Mouse (Mus musculus) limb, embryonic 15.5 days (tissue): ENCODE measurements around the gene Naa50. TPM values are rescaled to one million over a fixed set of nuclear protein-coding genes. Genes with fewer than 3 reads are reported as not detected.

ENCODE experiments used
- ATAC-seq: fragments of 200-750 bp; cut with Nextera tagmentation; 2 replicates; pipeline ENCODE4 v1.8.0; 2017; ENCODE audit warnings: low read depth, moderate TSS enrichment; ENCODE audit not compliant: insufficient number of reproducible peaks, low FRiP score, low TSS enrichment
- H3K27ac ChIP-seq: fragments of 300-500 bp; sonication (generic); 2 replicates; pipeline ENCODE4 v1.5.1; 2015; ENCODE audit warnings: moderate library complexity, mild to moderate bottlenecking, inconsistent platforms
- H3K27me3 ChIP-seq: fragments of 300-500 bp; sonication (generic); 2 replicates; pipeline ENCODE4 v1.6.1; 2015; ENCODE audit warnings: inconsistent platforms
- H3K36me3 ChIP-seq: fragments of 300-500 bp; sonication (generic); 2 replicates; pipeline ENCODE4 v1.6.1; 2015; ENCODE audit warnings: inconsistent platforms
- H3K4me1 ChIP-seq: fragments of 300-500 bp; sonication (generic); 2 replicates; pipeline ENCODE4 v1.6.1; 2015; ENCODE audit warnings: inconsistent platforms
- H3K4me2 ChIP-seq: fragments of 300-500 bp; sonication (generic); 2 replicates; pipeline ENCODE4 v1.6.1; 2015; ENCODE audit warnings: mild to moderate bottlenecking, inconsistent platforms
- H3K4me3 ChIP-seq: fragments of 300-500 bp; sonication (generic); 2 replicates; pipeline ENCODE4 v1.5.1; 2015; ENCODE audit warnings: mild to moderate bottlenecking, inconsistent platforms
- H3K9ac ChIP-seq: fragments of 300-500 bp; sonication (generic); 2 replicates; pipeline ENCODE4 v1.6.1; 2015; ENCODE audit warnings: inconsistent platforms
- H3K9me3 ChIP-seq: fragments of 300-500 bp; sonication (generic); 2 replicates; pipeline ENCODE4 v1.6.1; 2016; ENCODE audit warnings: inconsistent platforms
- WGBS: fragments of 180-500 bp; shearing (Covaris S2); methylation state at CpG from one replicate; pipeline ENCODE4 v1.1.7; 2015; 5-methylcytosine and 5-hydroxymethylcytosine counted together
- polyA plus RNA-seq: library from polyadenylated mRNA; unstranded; fragments of >200 nt; fragmentation: Nextera tagmentation; extraction: Ambion mirVana; gene quantifications from 2 replicates; pipeline ENCODE4 v1.2.1, GENCODE M21; 2015

Naa50 gene
- polyA plus RNA-seq, 1 experiment from 2014 or later = 115 TPM

DNA sequence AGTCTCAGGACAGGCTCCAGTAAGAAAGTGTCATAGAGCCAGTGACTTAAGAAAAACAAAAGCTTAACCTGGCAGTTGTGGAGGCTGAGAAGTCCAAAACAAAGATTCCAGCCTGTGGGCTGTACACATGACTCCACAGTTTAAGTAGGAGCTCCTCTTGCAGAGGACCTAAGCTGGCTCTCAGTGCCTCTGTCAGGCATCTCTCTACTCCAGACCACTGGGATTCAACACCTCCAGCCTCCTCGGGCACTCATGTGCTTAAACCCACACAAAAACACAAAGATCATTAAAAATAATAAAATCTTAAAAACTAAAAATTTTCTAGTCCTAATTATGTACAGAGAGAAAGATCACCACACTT is 71.4 kb downstream of the Naa50 start:
- 86% methylated on average over 1 of the region's 1 CpGs for WGBS
- Histone ChIP-seq H3K36me3 (peaks cover 57% of the 10 kb centered on the region), H3K4me1 (no peaks in the 10 kb centered on the region), H3K9ac (no peak overlapping the region), H3K4me2 (no peak overlapping the region), H3K9me3 (no peaks in the 10 kb centered on the region), H3K27ac (no peak overlapping the region), H3K4me3 (no peak overlapping the region), H3K27me3 (no peaks in the 10 kb centered on the region)
- ATAC-seq = no peak

DNA sequence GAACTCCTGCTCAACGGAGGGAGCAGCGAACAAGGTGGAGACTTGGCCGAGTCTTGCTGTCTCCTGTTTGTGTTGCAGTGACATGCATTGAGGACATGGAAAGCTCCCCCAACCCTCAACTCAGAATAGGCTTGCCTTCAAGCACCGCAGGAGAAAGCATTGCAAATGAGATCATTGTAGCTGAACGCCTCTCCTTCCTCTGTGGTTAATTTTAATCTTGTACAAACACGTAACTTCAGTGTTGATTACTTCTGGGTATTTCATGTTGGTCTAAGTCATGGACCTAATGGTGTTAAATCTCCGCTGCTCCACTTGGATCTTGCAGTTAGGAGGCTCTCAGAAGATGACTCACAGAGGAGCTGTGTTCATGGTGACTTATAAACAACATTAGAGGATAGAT is 73.1 kb downstream of the Naa50 start:
- no peak overlapping the region for H3K4me3 ChIP-seq
- peaks cover 71% of the 10 kb centered on the region for H3K36me3 ChIP-seq
- H3K9me3 ChIP-seq = no peaks in the 10 kb centered on the region
- no peak for ATAC-seq
- WGBS = 90% methylated on average over 7 of the region's 7 CpGs
- no peaks in the 10 kb centered on the region for H3K4me1 ChIP-seq
- no peak overlapping the region for H3K27ac ChIP-seq
- H3K4me2 ChIP-seq = no peak overlapping the region
- no peaks in the 10 kb centered on the region for H3K27me3 ChIP-seq
- no peak overlapping the region for H3K9ac ChIP-seq

Other genes starting within 250 kb of the Naa50 start
- gene Qtrt2, start 213.0 kb upstream of the Naa50 start, polyA plus RNA-seq = 26.8 and 27.3 TPM in 2 replicates
- 0.47 and 1.2 TPM in 2 replicates for gene Zdhhc23, start 160.0 kb upstream of the Naa50 start, polyA plus RNA-seq
- 4.6 and 6.3 TPM in 2 replicates for gene Gramd1c, start 76.5 kb upstream of the Naa50 start, polyA plus RNA-seq
- gene Atp6v1a, start 125 bp upstream of the Naa50 start, polyA plus RNA-seq = 58.9 and 65.1 TPM in 2 replicates
- gene Usf3, start 33.4 kb downstream of the Naa50 start, polyA plus RNA-seq = 3.1 and 3.3 TPM in 2 replicates
- 0.24 and 0.43 TPM in 2 replicates for gene Sidt1, start 193.4 kb downstream of the Naa50 start, polyA plus RNA-seq
- 24.2 and 25.1 TPM in 2 replicates for gene Spice1, start 207.3 kb downstream of the Naa50 start, polyA plus RNA-seq